Mouse (Mus musculus): ENCODE results near the gene Hist1h1d.
A peak's percentile ranks its signal among the peaks of the same experiment; 100 is the strongest.
"Not testable (repeated sequence)": the region's sequence is repeated elsewhere in the genome, so short reads cannot be mapped to it uniquely, and the experiment has no call there.

The Hist1h1d gene

DNA sequence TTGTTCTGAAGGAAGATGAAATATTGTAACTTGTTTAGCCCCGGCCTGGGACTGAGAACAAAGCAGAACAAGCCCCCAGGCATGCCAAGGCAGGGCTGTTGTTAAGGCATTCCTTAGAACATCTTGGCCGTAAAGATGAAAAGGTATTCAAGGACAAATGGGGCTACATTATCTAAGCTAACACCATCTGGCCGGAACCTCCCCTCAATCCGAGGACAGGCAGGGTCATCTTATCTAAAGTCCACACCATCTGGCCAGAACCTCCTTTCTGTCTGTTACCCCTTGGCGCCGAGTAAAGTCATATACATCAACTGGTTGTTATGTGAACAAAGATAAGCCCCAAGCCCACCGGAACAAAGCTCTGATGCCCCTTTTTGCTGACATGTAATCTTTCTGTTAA is 38.8 kb downstream of the Hist1h1d start:
- DNase-seq (ENCODE audit: low spot score), result not testable (repeated sequence)

DNA sequence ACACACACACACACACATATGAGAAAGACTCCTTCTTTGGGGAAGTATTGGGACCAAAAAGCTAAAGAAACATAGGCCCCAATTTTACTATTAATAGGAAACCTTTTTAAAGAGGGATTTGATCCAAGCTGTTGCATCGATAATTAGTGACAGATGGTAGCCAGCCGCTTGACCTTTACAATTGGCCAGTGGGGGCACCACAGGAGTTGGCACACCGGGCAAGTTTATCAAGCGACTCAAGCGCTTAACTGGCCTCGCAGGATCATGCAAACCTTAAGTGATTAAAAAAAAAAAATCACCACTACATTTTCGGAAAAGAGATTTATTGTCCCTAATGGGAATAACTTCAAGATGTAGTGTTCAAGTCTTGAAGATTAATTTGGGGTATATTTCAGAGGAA is 39.6 kb downstream of the Hist1h1d start:
- DNase-seq (ENCODE audit: low spot score), result no peak

DNA sequence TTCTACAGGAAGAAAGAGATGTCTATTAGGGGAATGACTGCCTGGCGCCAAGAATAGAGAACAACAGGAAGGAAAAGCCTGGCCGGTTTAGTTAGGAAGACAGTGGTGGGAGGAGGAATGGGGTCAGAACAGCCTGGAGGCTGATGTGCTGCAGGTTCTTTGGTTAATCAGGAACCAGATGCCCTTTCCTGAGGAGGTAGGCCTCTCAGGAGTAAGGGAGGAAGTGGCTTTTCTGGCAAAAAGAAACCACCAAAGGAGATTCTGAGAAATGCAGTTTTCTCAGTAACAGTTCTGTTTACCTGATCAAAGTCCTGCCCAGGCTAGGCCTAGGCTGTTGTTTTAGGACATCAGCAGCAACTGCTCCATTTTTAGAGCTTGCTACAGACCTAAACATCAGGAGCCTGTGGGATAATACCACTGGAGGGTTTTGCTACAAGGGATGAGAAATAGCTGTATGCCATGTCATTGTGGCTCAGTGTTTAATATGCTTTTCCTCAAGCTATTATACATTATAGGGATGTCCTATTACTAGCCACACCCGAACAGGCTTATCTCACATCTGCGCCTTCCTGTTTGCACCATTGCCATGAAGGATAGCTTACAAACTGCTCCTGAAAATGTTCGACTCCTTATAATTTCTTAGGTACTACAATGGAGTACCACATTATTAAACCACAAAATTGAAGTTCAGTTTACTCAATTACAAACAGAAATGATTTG is 40.1 kb downstream of the Hist1h1d start:
- DNase-seq (ENCODE audit: low spot score), result no peak

DNA sequence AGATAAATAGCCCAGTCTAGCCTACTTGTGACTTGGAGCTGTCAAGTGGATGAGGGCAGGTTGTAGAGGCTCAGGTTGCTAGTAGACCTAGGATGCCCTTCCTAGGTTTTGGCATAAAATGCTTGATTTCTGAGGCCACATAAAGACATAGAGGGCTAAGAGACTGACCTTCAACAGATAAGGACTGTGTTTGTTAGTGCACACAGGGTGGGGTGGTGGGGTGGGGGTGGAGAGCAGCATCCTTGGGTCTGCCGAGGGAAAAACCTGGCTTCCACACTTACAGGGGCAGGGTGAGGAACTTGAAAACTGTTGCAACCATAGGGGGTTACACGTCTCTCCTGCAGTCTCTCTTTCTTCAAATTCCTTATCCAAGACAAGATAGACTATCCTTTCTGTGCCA is 42.1 kb downstream of the Hist1h1d start:
- no peak for DNase-seq (ENCODE audit: low spot score)

DNA sequence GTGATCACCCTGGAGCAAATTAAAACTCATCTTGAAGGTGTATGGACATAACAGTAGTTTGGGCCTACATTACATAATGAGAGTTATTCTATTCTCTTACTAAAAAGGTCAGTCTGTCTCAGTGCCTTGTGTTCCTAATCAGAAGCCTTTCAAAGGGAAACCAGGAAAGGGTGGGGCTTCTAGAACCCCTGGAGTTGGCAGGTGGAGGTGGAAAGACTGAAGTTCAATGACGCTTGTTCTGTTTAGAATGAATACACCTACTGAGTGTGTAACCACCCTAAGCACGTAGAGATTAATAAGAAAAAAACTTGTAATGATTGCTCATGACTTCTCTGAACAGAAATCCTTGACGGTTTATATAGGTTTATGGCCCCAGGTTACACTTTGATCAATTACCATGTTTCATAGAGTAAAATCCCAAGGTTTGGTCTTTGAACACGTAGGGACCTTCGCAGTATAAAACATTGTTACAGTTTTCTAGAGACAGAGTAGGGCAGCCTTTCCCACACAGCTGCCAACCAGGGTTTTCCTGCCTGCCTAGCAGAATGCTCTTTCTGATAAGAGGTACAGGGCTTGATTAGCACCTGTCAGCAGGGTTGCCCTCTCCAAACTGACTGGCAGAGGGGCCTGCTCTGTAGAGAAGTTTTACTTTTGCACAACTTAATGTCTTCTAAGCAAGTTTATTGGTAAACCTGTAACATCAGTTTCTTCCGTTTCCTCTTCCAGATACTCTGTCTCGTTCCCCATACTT is 42.7 kb downstream of the Hist1h1d start:
- no peak for DNase-seq (ENCODE audit: low spot score)

DNA sequence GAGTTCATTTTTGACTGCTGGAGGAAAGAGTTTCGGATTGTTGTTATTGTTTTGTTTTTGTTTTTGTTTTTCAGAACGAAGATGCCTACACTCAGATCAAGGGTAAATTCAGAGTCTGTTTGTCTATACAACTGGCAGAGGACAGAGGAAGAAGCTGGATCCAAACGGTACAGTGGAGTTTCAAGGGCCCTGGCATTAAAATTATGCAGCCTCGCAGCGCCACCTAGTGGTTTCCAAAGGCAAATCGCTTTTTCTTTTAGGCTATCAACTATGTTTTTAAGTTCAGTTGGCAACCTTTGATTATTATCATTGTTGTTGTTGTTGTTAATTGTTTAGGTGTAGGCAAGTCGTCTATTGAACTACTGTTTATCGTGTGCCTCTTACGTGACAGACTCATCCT is 44.9 kb downstream of the Hist1h1d start:
- DNase-seq (ENCODE audit: low spot score), result peak; percentile 91

DNA sequence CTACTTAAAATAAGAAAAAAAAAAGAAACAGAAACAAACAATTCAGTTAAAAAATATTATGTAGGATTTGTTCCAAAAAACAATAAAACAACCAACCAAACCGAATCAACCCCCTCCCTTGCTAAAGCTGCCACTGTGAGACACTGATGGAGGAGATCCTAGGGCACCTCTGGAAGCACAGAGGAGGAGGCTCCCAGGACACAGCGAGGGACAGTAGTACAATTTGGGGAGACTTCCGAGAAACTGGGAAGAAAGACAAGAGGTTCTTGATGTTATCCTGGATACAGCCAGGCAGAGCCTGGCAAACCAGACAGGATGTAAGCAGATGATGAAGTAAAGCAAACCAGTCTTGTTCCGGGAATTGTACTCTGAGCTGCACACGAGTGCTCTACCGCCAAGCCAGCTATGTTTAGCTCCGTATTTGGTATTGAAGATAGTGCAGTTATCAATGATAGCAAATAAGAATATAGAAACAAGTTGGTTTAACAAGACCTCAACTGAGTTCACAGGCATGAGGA is 50.2 kb downstream of the Hist1h1d start:
- no peak for DNase-seq (ENCODE audit: low spot score)

DNA sequence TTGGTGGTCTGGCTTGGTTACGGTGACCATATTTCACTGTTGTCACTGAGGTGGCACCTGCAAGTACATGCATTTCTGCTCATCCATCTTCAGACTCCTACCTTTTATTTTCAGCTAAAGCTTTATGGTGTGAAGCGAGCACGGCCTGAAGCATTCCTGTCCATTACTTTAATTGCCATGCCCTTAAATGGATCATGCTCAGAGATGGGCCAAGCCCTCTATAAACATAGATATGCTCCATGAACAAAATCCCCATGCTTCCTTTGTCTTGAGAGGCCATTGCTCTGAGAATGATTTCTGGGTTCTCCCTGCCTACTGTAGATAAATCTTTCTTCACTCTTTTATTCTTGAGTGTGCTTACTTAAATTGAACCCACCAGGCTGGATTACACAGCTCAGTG is 51.4 kb downstream of the Hist1h1d start:
- DNase-seq (ENCODE audit: low spot score), result no peak

DNA sequence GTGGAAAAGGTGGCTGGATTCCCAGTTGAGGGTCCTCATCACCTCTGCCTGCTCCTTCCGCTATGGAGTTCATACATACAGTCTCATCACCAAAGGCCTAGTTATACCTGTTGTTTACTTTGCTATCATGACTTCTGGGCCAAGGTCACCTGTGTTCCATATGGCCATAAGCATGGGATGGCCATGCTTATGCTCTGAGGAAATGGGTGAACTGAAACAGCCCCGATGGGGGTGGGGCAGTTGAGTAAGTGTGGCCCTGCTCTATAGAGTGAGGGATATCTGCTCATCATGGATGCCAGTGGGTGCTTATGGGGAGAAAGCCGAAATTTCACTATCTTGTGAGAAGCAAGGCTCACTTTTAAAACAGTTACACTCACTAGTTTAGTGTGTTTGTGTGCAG is 52.0 kb downstream of the Hist1h1d start:
- DNase-seq (ENCODE audit: low spot score), result no peak

DNA sequence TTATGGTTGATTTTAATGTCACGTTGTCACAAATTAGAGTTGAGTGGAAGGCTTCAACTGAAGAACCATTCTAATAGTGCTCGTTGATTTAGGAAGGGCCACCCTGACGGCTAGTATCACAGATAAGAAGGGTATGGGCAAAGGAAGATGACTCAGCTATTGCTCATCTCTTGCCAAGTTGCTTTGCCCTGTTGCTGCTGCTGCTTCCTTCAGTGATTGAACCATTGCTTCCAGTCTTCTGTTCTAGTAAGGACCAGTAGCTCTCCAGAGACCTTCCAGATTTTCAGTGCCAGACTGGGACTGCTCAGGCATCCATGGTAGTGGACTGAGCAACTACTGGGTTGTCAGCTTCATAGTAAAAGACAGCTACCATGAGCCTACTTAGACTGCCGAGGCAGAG is 56.1 kb downstream of the Hist1h1d start:
- DNase-seq (ENCODE audit: low spot score), result no peak

DNA sequence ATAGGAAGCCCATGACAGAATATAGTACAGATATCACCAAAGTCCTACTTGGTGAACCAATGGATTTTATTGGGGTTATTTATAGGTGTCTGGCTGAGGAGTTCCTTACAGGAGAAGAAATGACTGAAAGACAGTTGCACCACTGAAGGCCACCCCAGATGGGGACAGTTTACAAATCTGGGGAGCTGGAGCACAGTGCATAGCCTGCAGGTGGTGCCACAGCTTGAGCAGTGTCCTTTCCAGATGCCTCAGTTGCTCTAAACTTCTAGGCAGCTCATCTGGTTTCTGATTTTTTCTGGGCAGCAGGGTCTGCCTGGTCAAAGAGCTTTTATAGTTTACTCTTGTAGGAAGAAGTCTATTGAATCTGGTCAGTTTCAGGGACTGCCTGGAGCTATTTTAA is 56.8 kb downstream of the Hist1h1d start:
- DNase-seq (ENCODE audit: low spot score), result no peak
